Mouse (Mus musculus) heart, postnatal 0 days (tissue): ENCODE results near the gene Lonrf2.

Source experiments
- CTCF ChIP-seq: IDR thresholded peaks from 2 replicates; pipeline ENCODE4 v1.5.1; 2016; ENCODE audit warnings: antibody characterized with exemption, control low read depth, low read depth
- EP300 ChIP-seq: IDR thresholded peaks from 2 replicates; pipeline ENCODE4 v1.6.1; 2016; ENCODE audit warnings: antibody characterized with exemption, low read depth

DNA sequence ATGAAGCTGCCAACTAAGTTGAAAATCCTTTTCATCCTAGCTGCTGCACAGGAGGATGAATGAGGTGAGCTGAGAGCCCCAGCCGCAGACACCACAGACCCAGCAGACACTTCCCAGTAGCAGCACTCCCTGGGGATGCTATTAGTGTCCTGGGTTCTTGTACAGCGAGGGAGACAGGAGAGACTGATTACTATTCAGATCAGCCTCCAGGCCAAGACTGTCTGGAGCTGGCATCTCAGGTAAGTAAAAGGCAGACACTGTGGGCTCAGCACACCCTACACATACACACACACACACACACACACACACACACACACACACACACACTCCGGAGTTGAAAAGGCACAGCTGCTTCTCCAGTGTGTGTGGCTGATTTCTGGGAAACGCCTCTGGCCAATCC lies 70.3 kb downstream of the Lonrf2 start:
- TF ChIP-seq CTCF, result no peak
- TF ChIP-seq EP300, result no peak
